Mouse (Mus musculus) right cerebral cortex, postnatal 25 days (tissue): ENCODE data around the gene Rnf114.

Experiments used
- DNase-seq: peaks from one replicate; pipeline ENCODE4 v3.0.0; 2022

The Rnf114 gene

DNA sequence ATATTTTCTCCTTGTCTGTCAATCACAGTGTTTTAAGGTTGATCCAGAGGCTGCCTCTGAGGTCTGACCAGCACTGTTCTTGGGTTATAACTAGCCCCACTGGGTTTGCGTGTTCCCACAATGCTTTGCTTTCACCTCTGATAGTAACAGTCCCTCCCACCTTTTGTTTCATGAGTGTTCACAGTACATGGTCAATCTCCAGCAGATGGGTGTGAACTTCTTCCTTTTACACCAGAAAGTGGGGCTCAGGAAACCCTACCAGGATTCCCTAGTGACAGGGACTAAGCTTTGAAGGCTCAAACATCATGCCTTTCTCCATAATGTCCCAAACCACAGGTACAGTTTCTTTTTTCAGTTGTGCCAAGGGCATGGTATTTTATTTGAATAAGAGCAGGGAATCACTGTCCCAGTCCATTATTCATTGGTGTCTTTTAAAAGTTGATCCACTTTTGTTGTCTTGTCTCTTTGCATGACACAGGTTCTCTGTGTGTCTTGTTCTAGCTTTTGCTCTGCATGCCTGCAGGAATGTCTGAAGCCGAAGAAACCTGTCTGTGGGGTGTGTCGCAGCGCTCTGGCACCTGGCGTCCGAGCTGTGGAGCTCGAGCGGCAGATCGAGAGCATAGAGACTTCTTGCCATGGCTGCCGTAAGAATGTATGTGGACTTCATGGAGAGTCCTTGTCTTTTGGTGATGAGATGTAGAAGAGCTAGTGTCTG is 14.3 kb downstream of the Rnf114 start:
- DNase-seq = no peak

DNA sequence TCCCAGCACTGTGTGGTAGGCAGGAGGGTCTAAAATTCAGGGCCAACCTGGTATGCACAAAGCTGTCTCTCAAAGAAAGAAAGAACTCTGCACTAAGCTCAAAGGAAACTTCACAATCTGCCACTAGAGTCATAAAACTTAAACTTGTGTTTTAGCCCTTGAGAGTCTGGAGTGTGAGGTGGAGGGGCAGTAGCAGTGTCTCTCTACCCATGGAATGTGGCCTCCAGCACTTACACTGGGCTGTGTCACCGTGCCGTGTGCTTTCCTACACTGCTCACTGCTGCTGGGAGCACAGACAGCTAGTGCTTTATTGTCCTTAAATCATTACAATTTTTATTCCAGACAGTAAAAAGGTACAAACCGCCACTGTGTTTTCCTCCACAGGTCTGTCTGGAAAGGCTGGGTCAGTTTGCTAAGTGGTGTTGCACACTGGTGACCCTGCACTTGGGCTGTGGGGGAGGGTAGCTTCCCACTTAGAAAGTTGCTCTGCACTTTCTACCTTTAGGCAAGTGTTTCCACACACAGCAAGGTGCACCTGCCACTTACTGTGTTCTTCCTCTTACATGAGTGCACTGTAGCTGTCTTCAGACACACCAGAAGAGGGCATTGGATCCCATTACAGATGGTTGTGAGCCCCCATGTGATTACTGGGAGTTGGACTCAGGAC is 15.4 kb downstream of the Rnf114 start:
- DNase-seq = no peak

DNA sequence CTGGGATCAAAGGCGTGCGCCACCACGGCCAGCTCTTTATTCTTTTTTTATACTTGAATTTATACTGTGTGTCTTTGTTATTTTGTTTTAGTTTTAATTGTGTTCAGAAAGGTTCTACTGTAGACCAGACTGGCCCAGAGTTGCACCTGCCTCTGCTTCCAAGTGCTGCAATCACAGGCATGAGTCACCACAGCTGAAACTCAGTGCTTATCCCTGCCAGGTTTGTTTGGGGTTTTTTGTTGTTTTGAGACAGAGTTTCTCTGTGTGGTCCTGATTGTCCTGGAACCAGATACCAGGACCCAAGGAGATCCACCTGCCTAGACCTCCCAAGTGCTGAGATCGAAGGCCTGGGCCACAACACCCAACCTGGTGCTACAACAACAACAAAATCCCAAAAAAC is 16.1 kb downstream of the Rnf114 start:
- no peak for DNase-seq

DNA sequence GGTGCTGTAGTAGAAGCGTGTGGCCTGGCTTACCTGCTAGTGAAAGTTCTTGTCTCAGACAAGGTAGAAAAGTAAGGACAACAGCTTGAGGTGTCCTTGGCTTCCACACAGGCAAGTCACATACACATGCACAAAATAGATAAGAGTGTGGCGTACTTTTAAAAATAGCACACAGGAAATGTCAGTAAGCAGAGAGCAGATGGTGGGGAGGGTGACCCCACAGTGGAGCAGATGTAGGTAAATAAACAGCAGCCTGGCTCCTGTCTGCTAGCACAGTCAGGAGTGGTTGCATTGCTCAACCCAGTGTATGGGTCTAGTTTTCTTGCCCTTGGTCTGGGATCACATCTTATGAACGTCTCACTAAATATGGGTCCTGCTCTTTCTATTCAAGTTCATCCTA is 18.0 kb downstream of the Rnf114 start:
- DNase-seq = no peak

DNA sequence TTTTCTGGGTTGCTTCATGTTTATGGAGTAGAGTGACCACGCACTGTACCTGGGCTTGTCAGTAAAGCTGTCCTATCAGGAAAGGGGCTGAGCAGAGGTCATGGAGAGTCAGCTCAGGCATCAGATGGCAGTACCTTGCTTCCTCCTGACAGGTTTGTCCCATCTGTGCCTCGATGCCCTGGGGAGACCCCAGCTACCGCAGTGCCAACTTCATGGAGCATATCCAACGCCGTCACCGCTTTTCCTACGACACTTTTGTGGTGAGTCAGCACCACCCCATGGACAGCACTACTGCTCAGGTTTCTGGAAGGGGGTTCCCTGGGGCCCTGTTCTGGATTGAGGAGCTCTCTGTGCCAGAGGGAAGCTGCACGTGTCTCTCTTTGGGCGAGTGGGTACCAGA is 19.9 kb downstream of the Rnf114 start:
- DNase-seq = no peak

DNA sequence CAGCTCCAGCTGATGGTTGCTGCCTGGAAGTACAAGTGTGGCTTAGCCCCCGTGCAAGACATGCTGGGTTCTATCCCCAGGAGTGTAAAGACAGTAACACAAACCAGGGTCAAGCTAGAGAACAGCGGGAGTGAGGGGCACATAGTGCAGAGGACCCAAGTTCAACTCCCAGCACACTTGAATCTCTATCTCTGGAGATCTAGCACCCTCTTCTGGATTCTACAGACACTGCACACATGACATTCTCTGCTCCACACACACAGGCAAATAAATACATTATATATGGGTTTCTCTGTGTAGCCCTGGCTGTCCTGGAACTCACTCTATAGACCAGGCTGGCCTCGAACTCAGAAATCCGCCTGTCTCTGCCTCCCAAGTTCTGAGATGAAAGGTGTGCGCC is 20.5 kb downstream of the Rnf114 start:
- no peak for DNase-seq

DNA sequence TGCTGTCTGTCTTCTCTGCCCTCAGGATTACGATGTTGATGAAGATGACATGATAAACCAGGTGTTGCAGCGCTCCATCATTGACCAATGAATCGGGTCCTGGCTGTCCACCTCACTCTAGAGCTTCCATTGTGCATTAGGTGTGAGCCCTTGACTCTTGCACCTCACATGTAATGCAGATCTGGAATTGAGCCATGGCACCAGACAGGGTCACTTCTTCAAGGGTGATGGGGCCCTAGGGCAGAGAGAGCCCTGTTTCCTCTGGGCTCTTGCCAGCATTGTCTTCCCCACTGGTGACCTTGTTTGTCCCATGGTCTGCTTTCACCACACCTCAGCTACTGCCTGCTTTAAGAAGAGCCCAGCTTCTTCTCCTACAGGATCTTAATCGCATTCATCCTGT is 22.2 kb downstream of the Rnf114 start:
- no peak for DNase-seq

DNA sequence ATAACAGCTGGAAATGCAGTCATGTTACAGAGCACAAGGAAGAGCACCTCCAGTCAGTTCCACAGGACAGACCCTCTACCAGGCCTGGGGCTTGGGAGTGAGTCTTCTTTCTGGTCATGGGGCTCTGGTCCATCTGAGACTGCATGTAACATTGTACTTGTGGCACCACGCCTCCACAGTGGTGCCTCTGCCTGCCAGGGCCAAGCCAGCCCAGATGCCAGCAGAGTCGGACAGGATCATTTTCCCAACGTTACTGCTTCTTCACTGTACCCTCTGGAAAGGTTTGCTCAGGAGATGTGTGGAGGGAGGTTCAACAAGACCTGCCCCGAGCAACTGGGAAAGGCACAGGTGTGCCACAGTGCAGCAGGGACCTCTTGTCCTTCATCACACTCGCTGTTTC is 23.2 kb downstream of the Rnf114 start:
- DNase-seq = no peak

DNA sequence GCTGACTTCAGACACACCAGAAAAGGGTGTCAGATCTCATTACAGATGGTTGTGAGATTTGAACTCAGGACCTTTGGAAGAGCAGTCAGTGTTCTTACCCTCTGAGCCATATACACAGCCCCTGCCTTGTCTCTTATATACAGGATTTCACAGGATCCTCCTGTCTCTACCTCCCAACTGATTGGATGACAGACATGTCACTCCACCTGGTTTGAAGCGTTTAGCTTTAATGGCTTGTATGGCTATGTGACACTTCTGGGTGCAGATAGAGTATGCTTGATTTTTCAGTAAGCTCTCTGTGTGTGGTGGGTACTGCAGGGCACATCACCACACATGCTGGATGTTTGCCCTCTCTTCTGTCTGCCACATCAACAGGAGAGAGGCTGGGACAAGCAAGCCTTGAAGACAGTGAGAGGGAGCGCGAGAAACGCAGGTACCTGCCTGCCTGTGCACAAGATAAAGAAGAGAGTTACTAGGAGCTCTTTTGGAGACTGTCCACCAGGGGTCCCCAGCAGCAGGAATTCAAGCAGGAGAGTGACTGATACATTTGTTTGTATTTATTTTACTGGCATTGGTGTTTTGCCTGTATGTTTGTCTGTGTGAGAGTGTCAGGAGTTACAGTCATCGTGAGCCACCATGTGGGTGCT is 27.3 kb downstream of the Rnf114 start:
- no peak for DNase-seq

DNA sequence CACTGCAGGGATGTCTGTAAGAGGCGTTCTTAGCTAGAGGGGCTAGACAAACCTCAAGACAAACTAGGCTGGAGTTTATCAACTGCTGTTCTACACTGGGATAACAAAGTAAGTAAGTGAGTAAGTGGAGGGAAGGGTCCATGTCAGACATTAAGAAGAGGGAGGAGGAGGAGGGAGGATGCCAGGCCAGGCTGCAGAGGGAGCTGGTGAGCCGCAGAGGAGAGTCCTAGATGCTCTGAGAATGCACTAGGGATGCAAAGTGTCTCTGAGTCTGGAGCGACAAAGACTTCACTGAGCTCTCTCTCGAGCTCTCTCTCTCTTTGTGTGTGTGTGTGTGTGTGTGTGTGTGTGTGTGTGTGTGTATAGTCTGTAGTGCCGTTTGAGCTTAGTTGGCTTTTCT is 35.8 kb downstream of the Rnf114 start:
- peak; percentile 27 for DNase-seq

DNA sequence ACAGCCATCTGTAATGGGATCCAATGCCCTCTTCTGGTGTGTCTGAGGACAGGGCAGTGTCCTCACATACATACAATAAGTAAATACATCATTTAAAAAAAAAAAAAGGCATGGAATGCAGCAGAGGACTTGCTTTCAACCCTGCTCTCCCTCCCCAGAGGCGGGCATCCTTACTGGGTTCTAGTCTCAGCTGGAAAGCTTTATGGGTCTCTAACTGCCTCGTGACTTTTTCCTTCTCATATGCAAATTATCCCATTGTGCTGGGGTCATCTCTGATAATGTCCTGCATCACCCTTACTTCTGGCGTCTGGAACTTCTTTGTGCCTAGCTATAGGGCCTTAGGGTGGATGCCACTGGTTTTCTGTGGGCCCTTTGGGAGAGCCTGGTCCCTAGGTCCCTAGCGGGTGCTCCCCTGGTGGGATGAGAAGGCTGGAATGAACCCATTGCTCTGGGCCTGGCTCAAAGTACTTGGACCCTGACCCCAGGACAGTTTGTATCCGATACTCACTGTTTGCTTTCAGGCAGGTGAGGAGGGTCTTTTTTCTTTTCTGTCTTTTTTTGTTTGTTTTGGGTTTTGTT is 37.6 kb downstream of the Rnf114 start:
- no peak for DNase-seq

DNA sequence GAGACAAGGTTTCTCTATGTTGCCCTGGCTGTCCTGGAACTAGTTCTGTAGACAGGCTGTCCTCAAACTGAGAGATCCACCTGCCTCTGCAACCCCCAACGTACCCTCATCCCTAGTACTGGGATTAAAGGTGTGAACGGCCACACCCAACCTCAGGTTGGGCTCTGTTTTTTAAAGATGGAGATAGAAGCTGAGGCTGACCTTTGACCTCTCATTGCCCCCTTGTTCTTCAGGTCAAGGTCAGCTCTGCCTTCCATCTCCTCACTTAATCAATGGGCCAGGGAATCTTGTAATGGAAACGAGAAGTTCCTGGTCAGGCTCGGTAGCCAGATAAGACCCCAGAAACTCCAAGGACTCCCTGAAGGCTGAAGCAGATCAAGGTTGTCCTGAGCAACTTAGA is 38.1 kb downstream of the Rnf114 start:
- no peak for DNase-seq

DNA sequence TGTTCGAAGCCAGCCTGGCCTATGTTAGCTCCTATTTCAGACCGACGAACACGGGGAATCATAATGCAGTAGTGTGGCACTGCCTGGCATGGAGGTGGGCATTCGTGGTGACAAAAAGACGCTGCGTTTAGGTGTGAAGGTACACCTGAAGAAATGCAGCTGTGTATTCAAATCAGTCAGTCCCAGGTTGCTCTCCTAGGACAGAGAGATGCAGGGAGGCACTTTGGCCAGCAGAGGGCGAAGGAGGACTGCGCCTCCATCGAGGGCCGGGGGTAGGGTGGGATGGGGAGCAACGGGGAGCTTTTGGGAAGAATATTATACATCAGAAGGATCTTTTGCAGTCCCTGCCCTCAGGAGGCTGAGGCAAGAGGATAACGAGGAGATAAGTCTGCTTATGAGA is 39.7 kb downstream of the Rnf114 start:
- DNase-seq = no peak

DNA sequence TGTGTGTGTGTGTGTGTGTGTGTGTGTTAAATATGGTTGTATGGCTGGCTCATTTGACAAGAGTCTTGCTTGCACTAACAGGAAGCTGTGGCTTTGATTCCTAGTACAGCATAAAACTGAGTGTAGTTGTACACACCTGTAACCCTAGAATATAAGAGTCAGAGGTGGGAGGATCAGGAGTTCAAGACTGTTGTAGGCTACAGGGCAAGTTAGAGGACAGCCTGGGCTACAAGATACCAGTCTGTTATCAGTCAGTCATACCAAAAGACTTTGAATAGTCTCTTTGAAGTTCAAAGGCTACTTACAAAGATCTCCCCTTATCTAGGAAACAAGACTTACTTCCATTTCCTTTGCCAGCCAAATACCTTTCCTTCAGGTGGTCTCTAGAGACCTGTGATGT is 41.4 kb downstream of the Rnf114 start:
- DNase-seq = no peak

DNA sequence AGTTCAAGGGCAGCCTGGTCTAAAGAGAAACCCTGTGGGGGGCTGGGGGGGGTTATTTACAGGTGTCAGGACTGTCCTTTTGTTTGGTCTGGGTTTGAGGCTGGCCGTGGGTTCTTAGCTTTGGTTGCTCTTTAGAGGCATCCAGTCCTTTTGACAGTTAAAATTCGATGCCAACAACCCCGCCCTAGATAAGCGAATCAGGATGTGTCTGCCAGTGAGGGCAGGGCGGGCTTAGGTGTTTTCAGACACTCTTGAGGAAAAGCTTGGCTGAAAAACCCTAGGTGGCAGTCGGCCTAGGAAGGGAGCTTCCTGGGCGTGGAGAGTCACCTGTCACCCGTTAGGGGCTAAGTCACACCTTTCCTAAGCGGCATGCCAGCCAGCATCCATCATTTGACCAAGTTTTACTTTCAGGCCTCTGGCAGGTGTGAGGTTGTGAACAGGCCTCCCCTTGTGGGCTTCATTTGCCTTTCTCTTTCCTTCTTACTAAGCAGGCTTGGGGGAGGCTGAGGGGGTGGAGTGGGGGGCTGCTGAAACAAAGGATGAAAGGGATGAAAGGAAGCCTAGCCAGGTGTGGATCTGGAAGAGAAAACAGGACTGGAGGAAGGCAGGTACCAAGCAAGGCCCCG is 44.0 kb downstream of the Rnf114 start:
- DNase-seq = no peak

DNA sequence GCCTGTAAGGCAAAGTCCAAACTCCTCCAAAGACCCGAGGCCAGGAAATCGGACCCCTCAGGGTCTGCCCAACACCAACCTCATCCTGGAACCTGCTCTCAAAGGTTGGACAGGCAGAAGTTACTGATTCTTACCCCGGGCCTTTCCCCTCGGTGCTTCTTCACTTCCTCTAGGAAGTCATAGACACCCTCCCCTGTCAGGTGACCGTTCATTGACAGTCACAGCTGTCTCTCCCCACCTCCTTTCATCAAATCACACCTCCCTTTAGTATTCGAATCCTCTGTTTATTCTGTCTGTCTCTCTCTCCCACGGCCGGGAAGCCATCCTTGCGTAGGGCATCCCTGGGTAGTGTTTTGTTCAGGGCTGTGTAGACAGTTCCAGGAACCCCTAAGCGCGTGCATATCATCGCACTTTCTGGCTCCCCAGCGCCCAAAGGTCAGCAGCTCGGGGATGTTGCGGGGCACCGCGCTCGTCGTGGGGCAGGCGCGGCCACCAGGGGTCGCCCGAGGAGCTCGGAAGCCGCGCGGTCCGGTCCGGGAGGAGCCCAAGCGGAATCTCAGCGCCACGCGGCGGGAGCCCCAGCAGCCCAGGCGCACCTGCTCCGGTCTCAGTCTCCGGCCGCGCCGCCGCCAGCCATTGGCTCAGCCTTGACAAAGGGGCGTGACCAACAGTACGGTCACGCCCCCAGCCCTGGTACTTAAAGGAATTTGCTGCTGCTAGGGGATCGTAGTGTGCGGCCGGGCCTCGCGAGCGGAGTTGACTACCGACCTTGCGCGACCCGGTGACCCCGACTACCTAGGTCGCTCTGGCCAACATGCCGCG is 45.2 kb downstream of the Rnf114 start, which contains the start of gene Snai1:
TSS of gene Snai1 (plus strand) at position 720 of the 822 bp plus-strand sequence.
- DNase-seq = peak; percentile 76

DNA sequence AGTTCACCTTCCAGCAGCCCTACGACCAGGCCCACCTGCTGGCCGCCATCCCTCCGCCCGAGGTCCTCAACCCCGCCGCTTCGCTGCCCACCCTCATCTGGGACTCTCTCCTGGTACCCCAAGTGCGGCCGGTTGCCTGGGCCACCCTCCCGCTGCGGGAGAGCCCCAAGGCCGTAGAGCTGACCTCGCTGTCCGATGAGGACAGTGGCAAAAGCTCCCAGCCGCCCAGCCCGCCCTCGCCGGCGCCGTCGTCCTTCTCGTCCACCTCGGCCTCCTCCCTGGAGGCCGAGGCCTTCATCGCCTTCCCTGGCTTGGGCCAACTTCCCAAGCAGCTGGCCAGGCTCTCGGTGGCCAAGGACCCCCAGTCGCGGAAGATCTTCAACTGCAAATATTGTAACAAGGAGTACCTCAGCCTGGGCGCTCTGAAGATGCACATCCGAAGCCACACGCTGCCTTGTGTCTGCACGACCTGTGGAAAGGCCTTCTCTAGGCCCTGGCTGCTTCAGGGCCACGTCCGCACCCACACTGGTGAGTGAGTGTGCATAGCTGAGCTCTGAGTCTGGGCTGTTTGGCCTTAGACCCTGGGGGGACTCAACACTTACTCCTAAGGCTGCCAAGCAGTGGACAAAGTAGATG is 46.3 kb downstream of the Rnf114 start:
- DNase-seq = no peak

DNA sequence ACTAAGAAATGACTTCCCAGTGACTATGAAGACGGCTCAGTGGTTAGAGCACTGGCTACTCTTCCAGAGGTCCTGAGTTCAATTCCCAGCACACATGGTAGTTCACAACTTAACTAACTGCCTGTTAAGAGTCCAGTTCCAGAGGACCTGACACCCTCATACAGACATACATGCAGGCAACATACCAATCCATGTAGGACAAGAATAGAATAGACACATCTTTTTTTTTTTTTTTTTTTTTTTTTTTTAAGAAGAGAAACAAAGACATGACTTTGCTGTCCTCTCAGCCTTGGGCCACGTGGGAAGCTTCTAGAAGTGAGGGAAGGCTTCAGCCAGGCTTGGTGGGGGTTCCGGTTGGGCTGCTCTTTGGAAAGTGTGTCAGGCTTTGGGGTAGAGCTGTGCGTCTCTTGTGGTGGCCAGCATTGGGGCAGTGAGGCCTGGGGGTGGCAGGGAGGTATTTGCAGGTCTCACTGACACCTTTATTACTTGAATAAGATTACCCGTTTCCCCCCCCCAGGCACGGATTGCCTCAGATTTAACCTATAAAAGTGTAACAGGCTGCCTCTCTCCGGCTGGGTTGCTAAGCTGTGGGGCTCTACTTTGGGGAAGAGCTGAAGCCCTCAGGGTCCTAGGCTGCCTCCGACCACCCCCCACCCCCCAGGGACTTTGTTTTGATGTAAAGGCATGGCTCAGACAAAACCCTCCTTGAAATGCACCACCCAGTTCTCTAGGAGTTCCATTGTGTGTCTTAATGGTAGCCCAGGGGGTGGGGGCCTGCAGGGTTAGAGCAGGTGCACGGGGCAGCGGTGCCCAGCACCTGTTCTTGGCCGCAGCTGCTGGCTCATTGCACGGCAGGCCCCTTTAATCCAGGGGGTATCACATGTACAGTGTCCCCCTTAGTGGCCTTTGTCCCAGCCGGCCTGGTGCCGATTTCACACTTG is 47.4 kb downstream of the Rnf114 start:
- DNase-seq = no peak

DNA sequence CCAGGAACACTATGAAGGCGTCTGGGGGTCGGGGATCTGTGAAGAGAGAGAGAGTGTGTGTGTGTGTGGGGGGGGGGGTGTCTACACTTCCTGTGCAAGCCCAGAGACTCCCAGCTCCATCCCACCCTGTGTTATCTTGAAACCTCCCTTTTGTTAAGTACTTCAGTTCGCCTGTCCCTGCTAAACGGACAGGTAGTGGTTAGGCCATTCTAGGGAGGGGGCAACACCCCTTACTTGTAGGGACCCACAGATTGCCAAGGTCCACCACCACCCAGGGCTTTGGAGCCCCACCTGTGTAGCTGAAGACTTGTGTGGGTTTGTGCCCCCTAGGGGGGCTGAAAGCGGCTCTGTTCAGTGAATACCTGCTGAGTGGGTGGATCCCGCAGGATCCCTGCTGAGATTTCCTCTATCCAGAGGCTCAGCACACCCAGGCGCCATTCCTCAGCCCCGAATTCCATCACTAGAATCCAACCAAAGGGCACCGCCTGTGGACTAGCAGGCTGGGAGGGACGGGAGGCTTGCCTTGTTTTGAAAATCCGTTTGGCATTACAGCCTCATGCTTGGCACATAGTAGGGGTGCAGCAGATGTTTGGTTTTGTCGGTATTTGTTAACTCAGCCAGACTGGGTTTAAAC is 48.1 kb downstream of the Rnf114 start:
- DNase-seq = no peak

DNA sequence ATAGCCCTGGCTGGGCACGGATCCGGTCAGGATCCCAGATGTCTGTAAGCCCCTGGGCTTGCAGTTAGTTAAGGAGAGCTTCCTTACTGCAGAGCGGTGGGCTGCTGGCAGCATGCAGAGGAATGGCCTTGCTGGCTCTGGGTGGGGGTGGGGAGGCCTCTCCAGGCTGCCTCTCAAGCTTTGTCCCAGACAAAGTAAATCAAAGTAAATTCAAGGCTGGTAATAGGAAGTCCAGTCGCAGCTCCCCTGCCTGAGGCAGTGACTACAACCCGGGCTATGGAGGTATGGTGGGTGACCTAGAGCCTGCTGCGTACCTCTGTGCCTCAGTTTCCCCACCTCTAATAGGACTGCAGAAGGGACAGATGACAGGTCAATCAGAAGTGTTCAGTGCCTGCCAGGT is 48.9 kb downstream of the Rnf114 start:
- DNase-seq = no peak
